ENCODE assay signal across 15 mouse cellular contexts in genomic region chr9:29651226-29651625, GRCm38 (mm10).
A peak's percentile ranks its signal among the peaks of the same experiment; 100 is the strongest.
DNase-seq lines count a peak whose midpoint lies in the region; ATAC-seq and TF ChIP-seq lines count a peak whose summit lies in the region.
"Had no signal": no experiment of that assay in that cellular context is flagged by ENCODE, and none has a peak within 500 bp of the region (broad histone marks: within the 10 kb centered on the region; RNA-seq: fewer than 3 reads in every experiment).

No protein-coding gene starts in this region.

- 0 out of 2 replicates have a peak, but pooled peaks have one; percentile 17 for ATAC-seq in intestine, embryonic 15.5 days
- ATAC-seq in intestine, postnatal 0 days, result no peak
- ATAC-seq in forebrain, embryonic 11.5 days (replicated peaks; ENCODE audit: low FRiP score), result no peak
- ATAC-seq: CD4-positive, CD25-positive, alpha-beta regulatory T cell, adult 4 months; intestine, embryonic 16.5 days; Patski had no signal

- TF ChIP-seq POLR2A in ES-Bruce4 (IDR thresholded peaks at IDR 0.05; ENCODE audit: insufficient read depth, low read length), result no peak

- H3K4me1 ChIP-seq in intestine, embryonic 15.5 days (replicated peaks), result no peaks in the 10 kb centered on the region
- no peaks in the 10 kb centered on the region for H3K4me1 ChIP-seq in intestine, postnatal 0 days (replicated peaks; ENCODE audit: control insufficient read depth, insufficient read depth, low read length)
- H3K4me1 ChIP-seq in ES-Bruce4 (ENCODE audit: control insufficient read depth, insufficient read depth, low read length), result peaks cover 3% of the 10 kb centered on the region
- peaks cover 45% of the 10 kb centered on the region for H3K4me1 ChIP-seq in limb, embryonic 10.5 days
- no peaks in the 10 kb centered on the region; the same call in 1 of the 2 replicates for H3K4me1 ChIP-seq in forebrain, embryonic 11.5 days (replicated peaks; ENCODE audit: control insufficient read depth, insufficient read depth, low read length)

- H3K9me3 ChIP-seq in intestine, embryonic 15.5 days, result no peaks in the 10 kb centered on the region
- no peaks in the 10 kb centered on the region for H3K9me3 ChIP-seq in intestine, postnatal 0 days (ENCODE audit: control insufficient read depth)
- H3K9me3 ChIP-seq in ES-Bruce4 (replicated peaks; ENCODE audit: control insufficient read depth, insufficient read depth, low read length, poor library complexity, severe bottlenecking), result no peaks in the 10 kb centered on the region
- H3K9me3 ChIP-seq in limb, embryonic 10.5 days (replicated peaks), result no peaks in the 10 kb centered on the region
- H3K9me3 ChIP-seq in forebrain, embryonic 11.5 days (ENCODE audit: control insufficient read depth, low read length), result no peaks in the 10 kb centered on the region
- H3K9me3 ChIP-seq: embryonic facial prominence, embryonic 15.5 days; forebrain, embryonic 12.5 days had no signal

- WGBS in intestine, embryonic 15.5 days, result 55% methylated on average over 4 of the region's 4 CpGs
- whole genome bisulfite sequencing in intestine, postnatal 0 days, result 73% methylated on average over 4 of the region's 4 CpGs
- WGBS in limb, embryonic 10.5 days, result 51% methylated on average over 4 of the region's 4 CpGs
- WGBS in forebrain, embryonic 11.5 days, result 61% methylated on average over 4 of the region's 4 CpGs

- no peak overlapping the region for H3K4me2 ChIP-seq in intestine, embryonic 15.5 days (replicated peaks)
- H3K4me2 ChIP-seq in intestine, postnatal 0 days (replicated peaks; ENCODE audit: low read depth), result no peak overlapping the region
- H3K4me2 ChIP-seq in forebrain, embryonic 11.5 days (ENCODE audit: low read depth, low read length, severe bottlenecking), result no peak overlapping the region
- H3K4me2 ChIP-seq: embryonic facial prominence, embryonic 15.5 days; forebrain, embryonic 12.5 days; hindbrain, embryonic 14.5 days had no signal

- H3K4me3 ChIP-seq in intestine, embryonic 15.5 days (replicated peaks), result no peak overlapping the region
- H3K4me3 ChIP-seq in intestine, postnatal 0 days (ENCODE audit: low read depth, low read length), result no peak overlapping the region
- no peak overlapping the region for H3K4me3 ChIP-seq in ES-Bruce4 (ENCODE audit: low read depth, low read length)
- H3K4me3 ChIP-seq in limb, embryonic 10.5 days, result no peak overlapping the region
- no peak overlapping the region for H3K4me3 ChIP-seq in forebrain, embryonic 11.5 days (ENCODE audit: low read depth, low read length)
- H3K4me3 ChIP-seq: embryonic facial prominence, embryonic 15.5 days; erythroblast, embryonic 14.5 days; forebrain, embryonic 12.5 days had no signal

- H3K36me3 ChIP-seq in intestine, embryonic 15.5 days, result no peaks in the 10 kb centered on the region
- no peaks in the 10 kb centered on the region for H3K36me3 ChIP-seq in intestine, postnatal 0 days (ENCODE audit: control insufficient read depth, insufficient read depth)
- no peaks in the 10 kb centered on the region for H3K36me3 ChIP-seq in ES-Bruce4 (ENCODE audit: control insufficient read depth, insufficient read depth, low read length, poor library complexity, severe bottlenecking)
- no peaks in the 10 kb centered on the region for H3K36me3 ChIP-seq in limb, embryonic 10.5 days
- H3K36me3 ChIP-seq in forebrain, embryonic 11.5 days (ENCODE audit: control insufficient read depth, insufficient read depth, low read length), result no peaks in the 10 kb centered on the region
- H3K36me3 ChIP-seq: embryonic facial prominence, embryonic 15.5 days; forebrain, embryonic 12.5 days had no signal

- H3K9ac ChIP-seq in intestine, embryonic 15.5 days, result no peak overlapping the region
- no peak overlapping the region for H3K9ac ChIP-seq in intestine, postnatal 0 days (ENCODE audit: low read depth, low read length)
- no peak overlapping the region for H3K9ac ChIP-seq in ES-Bruce4 (ENCODE audit: low read depth, poor library complexity, severe bottlenecking)
- no peak overlapping the region for H3K9ac ChIP-seq in forebrain, embryonic 11.5 days (ENCODE audit: low read length)
- H3K9ac ChIP-seq: embryonic facial prominence, embryonic 15.5 days; forebrain, embryonic 12.5 days; forebrain, postnatal 0 days; hindbrain, embryonic 14.5 days had no signal

- 0 out of 2 replicates have a peak, but pooled peaks cover 4% of the 10 kb centered on the region for H3K27me3 ChIP-seq in intestine, embryonic 15.5 days (replicated peaks)
- no peaks in the 10 kb centered on the region for H3K27me3 ChIP-seq in intestine, postnatal 0 days (replicated peaks; ENCODE audit: control insufficient read depth, insufficient read depth, low read length)
- no peaks in the 10 kb centered on the region for H3K27me3 ChIP-seq in ES-Bruce4 (ENCODE audit: control insufficient read depth, insufficient read depth, low read length, poor library complexity, severe bottlenecking)
- peaks cover 38% of the 10 kb centered on the region for H3K27me3 ChIP-seq in limb, embryonic 10.5 days (ENCODE audit: low read depth, poor library complexity, severe bottlenecking)
- H3K27me3 ChIP-seq in forebrain, embryonic 11.5 days (ENCODE audit: control insufficient read depth, insufficient read depth, low read length), result no peaks in the 10 kb centered on the region
- H3K27me3 ChIP-seq: embryonic facial prominence, embryonic 15.5 days had no signal

- peak; percentile 22 for DNase-seq in cerebellum, adult 11-12 months
- no peak for DNase-seq in cerebellum, adult 18-20 months
- no peak for DNase-seq in limb, embryonic 10.5 days (ENCODE audit: low spot score)
- DNase-seq in forebrain, embryonic 11.5 days (ENCODE audit: low spot score), result no peak

- TF ChIP-seq EP300 in ES-Bruce4 (IDR thresholded peaks at IDR 0.05; ENCODE audit: insufficient read depth, low read depth, low read length), result peak; percentile 69; the same call in 1 of the 2 replicates

- TF ChIP-seq CTCF in intestine, postnatal 0 days (IDR thresholded peaks at IDR 0.05; ENCODE audit: low read depth), result no peak
- TF ChIP-seq CTCF in ES-Bruce4 (IDR thresholded peaks at IDR 0.05; ENCODE audit: low read depth, low read length), result no peak

- no peak overlapping the region for H3K27ac ChIP-seq in intestine, embryonic 15.5 days
- no peak overlapping the region for H3K27ac ChIP-seq in intestine, postnatal 0 days (ENCODE audit: low read depth, low read length)
- no peak overlapping the region for H3K27ac ChIP-seq in ES-Bruce4 (ENCODE audit: insufficient read depth, low read length)
- peak overlapping the region; percentile 44; the same call in 1 of the 2 replicates for H3K27ac ChIP-seq in limb, embryonic 10.5 days
- H3K27ac ChIP-seq in forebrain, embryonic 11.5 days (ENCODE audit: low read depth, low read length), result no peak overlapping the region
- H3K27ac ChIP-seq: embryonic facial prominence, embryonic 15.5 days; forebrain, embryonic 12.5 days; hindbrain, embryonic 14.5 days had no signal
